Mouse (Mus musculus): Measurements from ENCODE around the gene Epo. TPM values are rescaled to one million over a fixed set of nuclear protein-coding genes. Genes with fewer than 3 reads are reported as not detected.

Gene Epo
- total RNA-seq, 1 experiment = 0.36 TPM

GRCm38 (mm10) chr5:137570691-137571586 lies 37.9 kb upstream of the Epo start:
- no peak for TF ChIP-seq CHD2 (IDR thresholded peaks at IDR 0.05; ENCODE audit: low read depth, low read length)
- no peak for TF ChIP-seq HCFC1 (IDR thresholded peaks at IDR 0.05; ENCODE audit: borderline replicate concordance, insufficient read depth, low read length)
- no peak for TF ChIP-seq ZC3H11A (IDR thresholded peaks at IDR 0.05; ENCODE audit: borderline replicate concordance, low read depth, low read length)
- TF ChIP-seq ZNF384 (IDR thresholded peaks at IDR 0.05; ENCODE audit: low read depth, low read length) = no peak
- no peak for TF ChIP-seq MAFK (IDR thresholded peaks at IDR 0.05; ENCODE audit: insufficient read depth, low read depth, low read length)
- no peak overlapping the region for H3K9ac ChIP-seq (ENCODE audit: insufficient read depth, low read depth, low read length, poor library complexity, severe bottlenecking)
- no peaks in the 10 kb centered on the region for H3K9me3 ChIP-seq (ENCODE audit: control insufficient read depth, insufficient read depth, low read depth, low read length)
- H3K27ac ChIP-seq (ENCODE audit: insufficient read depth, low read depth, low read length, poor library complexity, severe bottlenecking) = no peak overlapping the region
- H3K4me3 ChIP-seq (ENCODE audit: insufficient read depth in 1 of 2, low read depth in 1 of 2, low read length in 2 of 2, poor library complexity in 1 of 2, severe bottlenecking in 1 of 2) = no peak overlapping the region
- H3K4me1 ChIP-seq (ENCODE audit: control insufficient read depth in 2 of 2, insufficient read depth in 2 of 2, low read length in 2 of 2, poor library complexity in 1 of 2) = peaks cover 0 to 15% of the 10 kb centered on the region in 2 experiments; a peak in 2 of 4 replicates
- in situ Hi-C loops (cut with MboI; ENCODE audit: low sequenced_read_pairs in 2 of 2, unreplicated experiment in 2 of 2) = no loop called here
- no peak for DNase-seq (ENCODE audit: low read depth, low spot score)
- no peaks in the 10 kb centered on the region for H3K36me3 ChIP-seq (ENCODE audit: control insufficient read depth, insufficient read depth, low read length, poor library complexity, severe bottlenecking)

GRCm38 (mm10) chr5:137570181-137570580 lies 37.1 kb upstream of the Epo start:
- no peak overlapping the region for H3K9ac ChIP-seq (ENCODE audit: insufficient read depth, low read depth, low read length, poor library complexity, severe bottlenecking)
- in situ Hi-C loops (cut with MboI; ENCODE audit: low sequenced_read_pairs in 2 of 2, unreplicated experiment in 2 of 2) = no loop called here
- H3K27ac ChIP-seq (ENCODE audit: insufficient read depth, low read depth, low read length, poor library complexity, severe bottlenecking) = no peak overlapping the region
- H3K9me3 ChIP-seq (ENCODE audit: control insufficient read depth, insufficient read depth, low read depth, low read length) = no peaks in the 10 kb centered on the region
- no peak for DNase-seq (ENCODE audit: low read depth, low spot score)
- no peaks in the 10 kb centered on the region for H3K36me3 ChIP-seq (ENCODE audit: control insufficient read depth, insufficient read depth, low read length, poor library complexity, severe bottlenecking)
- no peak overlapping the region for H3K4me3 ChIP-seq (ENCODE audit: insufficient read depth in 1 of 2, low read depth in 1 of 2, low read length in 2 of 2, poor library complexity in 1 of 2, severe bottlenecking in 1 of 2)
- H3K4me1 ChIP-seq (ENCODE audit: control insufficient read depth in 2 of 2, insufficient read depth in 2 of 2, low read length in 2 of 2, poor library complexity in 1 of 2) = peaks cover 0 to 17% of the 10 kb centered on the region in 2 experiments; a peak in 2 of 4 replicates
- TF ChIP-seq MAFK (IDR thresholded peaks at IDR 0.05; ENCODE audit: insufficient read depth, low read depth, low read length) (no peak), ZNF384 (IDR thresholded peaks at IDR 0.05; ENCODE audit: low read depth, low read length) (no peak), ZC3H11A (IDR thresholded peaks at IDR 0.05; ENCODE audit: borderline replicate concordance, low read depth, low read length) (no peak), HCFC1 (IDR thresholded peaks at IDR 0.05; ENCODE audit: borderline replicate concordance, insufficient read depth, low read length) (no peak), CHD2 (IDR thresholded peaks at IDR 0.05; ENCODE audit: low read depth, low read length) (no peak)

GRCm38 (mm10) chr5:137569665-137570064 lies 36.6 kb upstream of the Epo start, which contains the start of gene Tfr2:
TSS of gene Tfr2 (plus strand) at chr5:137569840.
- Histone ChIP-seq H3K9me3 (ENCODE audit: control insufficient read depth, insufficient read depth, low read depth, low read length) (no peaks in the 10 kb centered on the region), H3K4me3 (ENCODE audit: insufficient read depth in 1 of 2, low read depth in 1 of 2, low read length in 2 of 2, poor library complexity in 1 of 2, severe bottlenecking in 1 of 2) (peak within 1 kb of the TSS; percentile 30 to 47; a peak in 2 of 4 replicates), H3K9ac (ENCODE audit: insufficient read depth, low read depth, low read length, poor library complexity, severe bottlenecking) (no peak within 1 kb of the TSS), H3K36me3 (ENCODE audit: control insufficient read depth, insufficient read depth, low read length, poor library complexity, severe bottlenecking) (no peaks in the 10 kb centered on the region), H3K4me1 (ENCODE audit: control insufficient read depth in 2 of 2, insufficient read depth in 2 of 2, low read length in 2 of 2, poor library complexity in 1 of 2) (peaks cover 0 to 17% of the 10 kb centered on the region in 2 experiments; a peak in 2 of 4 replicates), H3K27ac (ENCODE audit: insufficient read depth, low read depth, low read length, poor library complexity, severe bottlenecking) (no peak within 1 kb of the TSS)
- DNase-seq (ENCODE audit: low read depth, low spot score) = peak; percentile 51
- TF ChIP-seq CHD2 (IDR thresholded peaks at IDR 0.05; ENCODE audit: low read depth, low read length) (no peak), ZNF384 (IDR thresholded peaks at IDR 0.05; ENCODE audit: low read depth, low read length) (no peak), HCFC1 (IDR thresholded peaks at IDR 0.05; ENCODE audit: borderline replicate concordance, insufficient read depth, low read length) (no peak), MAFK (IDR thresholded peaks at IDR 0.05; ENCODE audit: insufficient read depth, low read depth, low read length) (no peak), ZC3H11A (IDR thresholded peaks at IDR 0.05; ENCODE audit: borderline replicate concordance, low read depth, low read length) (no peak)
- in situ Hi-C loops (cut with MboI; ENCODE audit: low sequenced_read_pairs in 2 of 2, unreplicated experiment in 2 of 2) = no loop called here

GRCm38 (mm10) chr5:137569031-137569430 lies 36.0 kb upstream of the Epo start:
- Histone ChIP-seq H3K36me3 (ENCODE audit: control insufficient read depth, insufficient read depth, low read length, poor library complexity, severe bottlenecking) (no peaks in the 10 kb centered on the region), H3K4me3 (ENCODE audit: insufficient read depth in 1 of 2, low read depth in 1 of 2, low read length in 2 of 2, poor library complexity in 1 of 2, severe bottlenecking in 1 of 2) (peak overlapping the region in 1 of 2 experiments; percentile 30; a peak in 1 of 4 replicates), H3K4me1 (ENCODE audit: control insufficient read depth in 2 of 2, insufficient read depth in 2 of 2, low read length in 2 of 2, poor library complexity in 1 of 2) (peaks cover 0 to 17% of the 10 kb centered on the region in 2 experiments; a peak in 2 of 4 replicates), H3K27ac (ENCODE audit: insufficient read depth, low read depth, low read length, poor library complexity, severe bottlenecking) (no peak overlapping the region), H3K9ac (ENCODE audit: insufficient read depth, low read depth, low read length, poor library complexity, severe bottlenecking) (no peak overlapping the region), H3K9me3 (ENCODE audit: control insufficient read depth, insufficient read depth, low read depth, low read length) (no peaks in the 10 kb centered on the region)
- no peak for DNase-seq (ENCODE audit: low read depth, low spot score)
- TF ChIP-seq MAFK (IDR thresholded peaks at IDR 0.05; ENCODE audit: insufficient read depth, low read depth, low read length) = no peak
- TF ChIP-seq CHD2 (IDR thresholded peaks at IDR 0.05; ENCODE audit: low read depth, low read length) = no peak
- no peak for TF ChIP-seq ZNF384 (IDR thresholded peaks at IDR 0.05; ENCODE audit: low read depth, low read length)
- no peak for TF ChIP-seq HCFC1 (IDR thresholded peaks at IDR 0.05; ENCODE audit: borderline replicate concordance, insufficient read depth, low read length)
- TF ChIP-seq ZC3H11A (IDR thresholded peaks at IDR 0.05; ENCODE audit: borderline replicate concordance, low read depth, low read length) = no peak
- in situ Hi-C loops (cut with MboI; ENCODE audit: low sequenced_read_pairs in 2 of 2, unreplicated experiment in 2 of 2) = no loop called here

Measured in ES-E14 (cell line).